Mouse (Mus musculus) ES-E14 (cell line): ENCODE data around the gene Supt3. TPM values are rescaled to one million over a fixed set of nuclear protein-coding genes. Genes with fewer than 3 reads are reported as not detected.

Experiments used
- DNase-seq: peaks from one replicate; pipeline ENCODE4 v3.0.0-alpha.2; 2013; ENCODE audit warnings: low read depth, low spot score
- H3K27ac ChIP-seq: 2 replicates; pipeline ENCODE4 v1.5.1; 2012; ENCODE audit warnings: low read depth, mild to moderate bottlenecking, low read length, moderate library complexity, mixed read lengths; ENCODE audit not compliant: poor library complexity, insufficient read depth, severe bottlenecking
- H3K36me3 ChIP-seq: 2 replicates; pipeline ENCODE4 v1.6.1; 2012; ENCODE audit warnings: mild to moderate bottlenecking, low read length, moderate library complexity, mixed read lengths; ENCODE audit not compliant: control insufficient read depth, poor library complexity, insufficient read depth, severe bottlenecking
- H3K4me1 ChIP-seq, 2 experiments: fragments of 150-350 bp in 1 of 2; sonication (generic) in 1 of 2; 2 replicates each; pipeline ENCODE4 v1.6.1; 2012; ENCODE audit warnings: low read length in 2 of 2, mild to moderate bottlenecking in 1 of 2, mixed read lengths in 1 of 2; ENCODE audit not compliant: control insufficient read depth in 2 of 2, insufficient read depth in 2 of 2, poor library complexity in 1 of 2
- H3K4me3 ChIP-seq, 2 experiments: fragments of 150-350 bp in 1 of 2; sonication (generic) in 1 of 2; 2 replicates each; pipeline ENCODE4 v1.5.1; 2012; ENCODE audit warnings: low read length in 2 of 2, low read depth in 1 of 2, mild to moderate bottlenecking in 1 of 2, mixed read lengths in 1 of 2; ENCODE audit not compliant: insufficient read depth in 1 of 2, poor library complexity in 1 of 2, severe bottlenecking in 1 of 2
- H3K9ac ChIP-seq: 2 replicates; pipeline ENCODE4 v1.6.1; 2012; ENCODE audit warnings: low read depth, mild to moderate bottlenecking, low read length, mixed read lengths; ENCODE audit not compliant: poor library complexity, insufficient read depth, severe bottlenecking
- H3K9me3 ChIP-seq: fragments of 150-350 bp; sonication (generic); 2 replicates; pipeline ENCODE4 v1.6.1; 2012; ENCODE audit warnings: low read depth, mild to moderate bottlenecking, low read length; ENCODE audit not compliant: control insufficient read depth, insufficient read depth
- CHD2 ChIP-seq: IDR thresholded peaks from 2 replicates; pipeline ENCODE4 v1.6.1; 2014; ENCODE audit warnings: mild to moderate bottlenecking, low read depth, low read length, inconsistent platforms
- HCFC1 ChIP-seq: IDR thresholded peaks from 2 replicates; pipeline ENCODE4 v1.6.1; 2012; ENCODE audit warnings: low read length, inconsistent platforms, borderline replicate concordance; ENCODE audit not compliant: insufficient read depth
- MAFK ChIP-seq: IDR thresholded peaks from 2 replicates; pipeline ENCODE4 v1.6.1; 2014; ENCODE audit warnings: mild to moderate bottlenecking, low read depth, low read length, inconsistent platforms; ENCODE audit not compliant: insufficient read depth
- ZC3H11A ChIP-seq: IDR thresholded peaks from 2 replicates; pipeline ENCODE4 v1.6.1; 2012; ENCODE audit warnings: low read depth, mild to moderate bottlenecking, inconsistent platforms, low read length, borderline replicate concordance
- ZNF384 ChIP-seq: IDR thresholded peaks from 2 replicates; pipeline ENCODE4 v1.6.1; 2012; ENCODE audit warnings: low read depth, low read length, inconsistent platforms
- in situ Hi-C, 2 experiments: fragments of 600-800 bp; cut with MboI; formaldehyde crosslinking; loops; one replicate each; pipeline ENCODE4 v1.15.1; 2025; ENCODE audit warnings: low sequenced_read_pairs in 2 of 2, inconsistent platforms in 1 of 2; ENCODE audit not compliant: unreplicated experiment in 2 of 2
- total RNA-seq: library from RNA; depleted of rRNA; stranded (reverse); fragments of 300-350 nt; gene quantifications from 2 replicates; pipeline ENCODE4 v1.2.3, GENCODE M21; 2012

Supt3 gene
- total RNA-seq, 1 experiment: 4.9 TPM

DNA sequence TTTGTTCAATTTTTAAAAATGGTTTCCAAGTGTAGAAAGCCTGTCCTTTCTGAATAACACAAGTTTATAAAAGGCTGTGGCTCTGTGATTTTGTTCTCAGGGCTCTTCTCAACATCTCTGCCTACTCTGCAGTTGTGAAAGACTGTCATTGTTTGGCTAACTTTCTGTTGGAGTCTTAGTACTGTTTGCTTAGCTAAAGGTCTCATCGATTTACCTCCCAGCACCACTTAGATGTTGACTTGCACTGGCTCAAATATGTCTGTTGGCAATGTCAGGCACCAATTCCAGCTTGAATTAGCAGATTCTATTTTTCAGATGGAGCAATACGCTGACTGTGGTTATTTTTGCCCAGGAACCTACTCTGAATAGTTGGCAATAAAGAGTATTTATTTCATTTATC, 233.5 kb downstream of the Supt3 start:
- H3K27ac ChIP-seq: no peak overlapping the region
- no peaks in the 10 kb centered on the region for H3K36me3 ChIP-seq
- H3K4me1 ChIP-seq: no peaks in the 10 kb centered on the region
- no peak overlapping the region for H3K9ac ChIP-seq
- no peak overlapping the region for H3K4me3 ChIP-seq
- in situ Hi-C loops: no loop called here
- TF ChIP-seq ZC3H11A: no peak
- TF ChIP-seq CHD2: no peak
- TF ChIP-seq MAFK: no peak
- no peak for TF ChIP-seq ZNF384
- TF ChIP-seq HCFC1: no peak
- no peak for DNase-seq
- H3K9me3 ChIP-seq: no peaks in the 10 kb centered on the region

DNA sequence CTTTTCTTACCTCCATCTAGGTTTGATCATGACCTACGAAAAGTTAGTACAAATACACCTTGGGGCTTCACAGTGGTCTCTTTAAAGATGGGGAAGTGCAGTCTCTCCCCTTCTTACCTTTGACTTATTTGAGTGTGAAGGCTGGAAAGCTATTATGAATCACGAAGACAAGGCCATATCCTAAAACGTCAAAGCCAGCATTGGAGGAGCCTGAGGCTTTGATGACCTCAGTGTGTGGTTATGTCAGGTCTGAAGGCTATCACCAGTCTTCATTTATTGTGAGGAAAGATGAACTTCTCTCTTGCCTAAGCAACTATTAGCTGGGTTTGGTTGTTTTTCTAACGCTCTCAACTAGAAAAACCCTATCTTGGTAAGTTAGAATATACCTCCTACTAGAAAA, 239.8 kb downstream of the Supt3 start:
- Histone ChIP-seq H3K9ac (no peak overlapping the region), H3K9me3 (no peaks in the 10 kb centered on the region), H3K27ac (no peak overlapping the region), H3K4me3 (no peak overlapping the region), H3K4me1 (peaks cover 0 to 2% of the 10 kb centered on the region in 2 experiments; a peak in 1 of 4 replicates), H3K36me3 (no peaks in the 10 kb centered on the region)
- no peak for TF ChIP-seq MAFK
- in situ Hi-C loops: no loop called here
- DNase-seq: no peak

DNA sequence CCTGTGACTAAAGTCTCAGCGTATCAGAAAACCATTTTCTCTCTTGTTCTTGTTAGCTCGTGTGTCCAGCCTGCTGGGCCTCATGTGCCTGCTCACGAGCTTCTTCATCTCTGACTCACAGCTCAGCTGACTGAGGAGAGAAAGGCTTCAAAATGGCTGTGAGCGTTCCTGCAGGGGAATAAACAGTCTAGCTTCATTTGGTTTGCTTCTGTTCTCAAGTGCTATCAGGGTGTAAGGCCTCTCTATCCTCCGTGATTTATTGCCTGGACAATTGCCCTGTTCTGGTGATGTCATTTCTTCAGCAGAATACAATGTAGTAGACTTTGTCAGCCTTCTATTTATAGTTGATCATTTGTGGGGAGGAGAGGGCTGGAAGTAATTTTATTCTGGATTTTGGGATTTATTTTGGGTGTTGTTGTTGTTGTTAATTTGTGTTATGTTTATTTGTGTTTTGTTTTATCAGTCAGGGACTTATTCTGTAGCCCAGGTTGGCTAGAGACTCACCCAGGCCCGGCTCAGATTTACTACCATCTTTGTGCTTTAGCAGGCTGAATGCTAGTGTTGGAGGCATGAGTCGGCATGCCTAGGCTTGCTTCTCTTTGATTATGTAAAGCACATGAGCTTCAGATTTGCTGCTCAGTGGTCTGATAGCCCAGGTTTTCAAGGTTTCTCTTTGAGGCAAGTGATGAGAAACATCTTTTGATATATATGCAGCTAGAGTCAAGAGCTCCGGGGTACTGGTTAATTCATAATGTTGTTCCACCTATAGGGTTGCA, 243.4 kb downstream of the Supt3 start:
- Histone ChIP-seq H3K4me1 (peaks cover 0 to 2% of the 10 kb centered on the region in 2 experiments; a peak in 1 of 4 replicates), H3K4me3 (no peak overlapping the region), H3K36me3 (no peaks in the 10 kb centered on the region), H3K9ac (no peak overlapping the region), H3K27ac (no peak overlapping the region), H3K9me3 (no peaks in the 10 kb centered on the region)
- TF ChIP-seq ZNF384 (no peak), MAFK (no peak)
- DNase-seq: peak; percentile 17
- in situ Hi-C loops: no loop called here

DNA sequence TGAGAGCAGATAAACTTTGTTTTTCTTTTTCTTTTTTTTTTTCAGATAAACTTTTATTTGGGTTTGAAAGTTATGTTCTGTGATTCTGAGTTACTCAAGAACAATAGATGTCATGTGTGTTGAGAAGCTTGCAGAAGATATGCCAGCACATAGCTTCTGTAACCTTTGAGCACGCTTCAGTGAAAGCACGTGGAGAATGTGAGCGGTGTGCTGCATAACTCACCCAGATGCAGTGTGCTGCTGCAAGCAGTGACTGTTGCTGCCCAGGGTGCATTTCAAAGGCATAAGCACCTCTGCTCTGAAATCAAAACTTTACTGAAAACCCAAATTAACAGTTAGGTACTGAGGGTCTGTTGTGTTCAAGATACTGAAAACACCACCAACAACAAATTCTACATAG, 251.5 kb downstream of the Supt3 start:
- Histone ChIP-seq H3K4me3 (no peak overlapping the region), H3K4me1 (no peaks in the 10 kb centered on the region), H3K9ac (no peak overlapping the region), H3K27ac (no peak overlapping the region), H3K36me3 (no peaks in the 10 kb centered on the region), H3K9me3 (no peaks in the 10 kb centered on the region)
- TF ChIP-seq ZC3H11A (no peak), ZNF384 (no peak), CHD2 (no peak), MAFK (no peak), HCFC1 (no peak)
- DNase-seq: no peak
- in situ Hi-C loops: loop anchor here in 1 of 2 experiments (25.0 kb wide), 1 partner anchor 766 kb away; no protein-coding TSS in a partner anchor

DNA sequence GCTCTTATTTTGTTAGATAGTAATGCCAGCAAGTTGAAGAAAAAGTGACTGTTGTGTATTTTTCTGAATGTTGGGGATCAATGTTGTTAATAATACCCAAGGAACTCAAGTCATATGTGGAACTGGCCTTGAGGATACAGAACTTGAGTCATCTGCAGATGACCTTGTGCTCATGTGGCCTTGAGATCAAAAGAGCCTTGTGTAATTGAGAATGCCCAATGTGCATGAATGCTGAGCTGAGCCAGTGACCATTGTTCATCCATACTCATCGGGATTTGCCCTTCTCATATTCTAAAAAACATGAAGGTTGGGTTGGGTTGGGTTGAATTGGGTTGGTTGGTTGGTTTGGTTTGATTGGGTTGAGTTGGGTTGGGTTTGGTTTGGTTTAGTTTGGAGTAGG, 252.2 kb downstream of the Supt3 start:
- Histone ChIP-seq H3K4me3 (no peak overlapping the region), H3K4me1 (no peaks in the 10 kb centered on the region), H3K9me3 (no peaks in the 10 kb centered on the region), H3K9ac (no peak overlapping the region), H3K27ac (no peak overlapping the region), H3K36me3 (no peaks in the 10 kb centered on the region)
- TF ChIP-seq ZNF384: no peak
- no peak for TF ChIP-seq CHD2
- TF ChIP-seq MAFK: no peak
- no peak for TF ChIP-seq HCFC1
- TF ChIP-seq ZC3H11A: no peak
- in situ Hi-C loops: loop anchor here in 1 of 2 experiments (25.0 kb wide), 1 partner anchor 767 kb away; no protein-coding TSS in a partner anchor
- DNase-seq: no peak
